Mouse (Mus musculus) activated CD4-positive, CD25-positive, alpha-beta regulatory T cell (primary cell): Measurements from ENCODE around the gene 4933402D24Rik. TPM values are rescaled to one million over a fixed set of nuclear protein-coding genes. Genes with fewer than 3 reads are reported as not detected.

Experiments
- polyA plus RNA-seq, 2 experiments: library from polyadenylated mRNA; unstranded; fragments of 100-300 nt; shearing (Covaris generic); gene quantifications; one replicate each; pipeline ENCODE4 v1.2.1; 2017

Gene 4933402D24Rik
- polyA plus RNA-seq = under 1 TPM in 1 of 2 experiments, not detected in 1; 0.10 TPM

GRCm38 (mm10) chr1:63769167-63769566 lies at the start of gene 4933402D24Rik:
TSS of gene 4933402D24Rik (minus strand) at chr1:63769267.

GRCm38 (mm10) chr1:63730240-63730771 lies 38.8 kb downstream of the 4933402D24Rik start, which contains the start of the genes Mdh1b and Fastkd2:
TSS of gene Mdh1b (minus strand) at chr1:63730318.
TSS of gene Fastkd2 (plus strand) at chr1:63730614.

Other genes starting within 250 kb of the 4933402D24Rik start
- gene Gm39653, start 153.3 kb downstream of the 4933402D24Rik start, polyA plus RNA-seq = not detected
- gene Dytn, start 82.3 kb downstream of the 4933402D24Rik start, polyA plus RNA-seq = under 1 TPM in 1 of 2 experiments, not detected in 1; 0.07 TPM
- not detected for gene Mdh1b, start 38.9 kb downstream of the 4933402D24Rik start, polyA plus RNA-seq
- gene Fastkd2, start 38.7 kb downstream of the 4933402D24Rik start, polyA plus RNA-seq = 10 to 100 TPM; 22.7 to 33.6 TPM